In genomic region chr6:71096126-71096525, GRCm38 (mm10) we compare ENCODE assay signal across 26 mouse cellular contexts.
"Had no signal": no experiment of that assay in that cellular context is flagged by ENCODE, and none has a peak within 500 bp of the region (broad histone marks: within the 10 kb centered on the region; RNA-seq: fewer than 3 reads in every experiment).

No protein-coding gene starts in this region.

- H3K4me3 ChIP-seq: heart, adult 2 months; heart, embryonic 13.5 days; heart, embryonic 15.5 days; hindbrain, embryonic 13.5 days; hindbrain, embryonic 15.5 days; kidney, embryonic 15.5 days; limb, embryonic 13.5 days; limb, embryonic 15.5 days; liver, embryonic 12.5 days had no signal

- H3K4me2 ChIP-seq: heart, embryonic 11.5 days; heart, embryonic 13.5 days; heart, embryonic 15.5 days; hindbrain, embryonic 13.5 days; hindbrain, embryonic 15.5 days; kidney, embryonic 15.5 days; limb, embryonic 13.5 days; limb, embryonic 15.5 days; liver, embryonic 12.5 days had no signal

- H3K9ac ChIP-seq: heart, embryonic 13.5 days; heart, embryonic 15.5 days; hindbrain, embryonic 13.5 days; hindbrain, embryonic 15.5 days; kidney, embryonic 15.5 days; limb, embryonic 13.5 days; limb, embryonic 15.5 days; liver, embryonic 12.5 days; liver, embryonic 14.5 days had no signal

- H3K36me3 ChIP-seq: heart, embryonic 13.5 days; heart, embryonic 15.5 days; hindbrain, embryonic 13.5 days; hindbrain, embryonic 15.5 days; kidney, embryonic 15.5 days; limb, embryonic 13.5 days; limb, embryonic 15.5 days; liver, embryonic 12.5 days had no signal

- H3K9me3 ChIP-seq: heart, embryonic 13.5 days; heart, embryonic 15.5 days; hindbrain, embryonic 13.5 days; hindbrain, embryonic 15.5 days; kidney, embryonic 15.5 days; limb, embryonic 13.5 days; liver, embryonic 12.5 days had no signal

- H3K27me3 ChIP-seq: heart, embryonic 13.5 days; heart, embryonic 15.5 days; hindbrain, embryonic 13.5 days; hindbrain, embryonic 15.5 days; kidney, embryonic 15.5 days; limb, embryonic 13.5 days; limb, embryonic 15.5 days; liver, embryonic 12.5 days had no signal

- DNase-seq: gastrocnemius, postnatal 14 days; gastrocnemius, postnatal 36 days; heart, adult 11 months; heart, adult 2 months; heart, postnatal 14 days; heart, postnatal 36 days; kidney, adult 11 months; kidney, adult 2 months; kidney, adult 9 months; kidney, postnatal 14 days; kidney, postnatal 36 days; layer of hippocampus, adult 9-11 months; layer of hippocampus, postnatal 36 days; left cerebral cortex, postnatal 4 days had no signal

- H3K27ac ChIP-seq: heart, adult 2 months; heart, embryonic 13.5 days; heart, embryonic 15.5 days; hindbrain, embryonic 13.5 days; hindbrain, embryonic 15.5 days; hindbrain, postnatal 0 days; kidney, embryonic 15.5 days; kidney, postnatal 0 days; limb, embryonic 13.5 days; limb, embryonic 15.5 days; liver, embryonic 12.5 days; liver, embryonic 14.5 days had no signal

- H3K4me1 ChIP-seq: heart, embryonic 13.5 days; heart, embryonic 15.5 days; hindbrain, embryonic 13.5 days; hindbrain, embryonic 15.5 days; kidney, embryonic 15.5 days; limb, embryonic 13.5 days; limb, embryonic 15.5 days; liver, embryonic 12.5 days had no signal

- ATAC-seq: hindbrain, postnatal 0 days; liver, embryonic 12.5 days had no signal
